Mouse (Mus musculus): ENCODE measurements around the gene Prkar2b.

Gene Prkar2b

GRCm38 (mm10) chr12:32060247-32061089 is 628 bp downstream of the Prkar2b start:
- intact Hi-C loops (cut with DNase I) = loop anchor here (5.0 kb wide), 1 partner anchor 82 kb away; no protein-coding TSS in a partner anchor

- intact Hi-C loops (cut with DNase I) = loop anchor here (5.0 kb wide), 1 partner anchor 83 kb away; no protein-coding TSS in a partner anchor
Measured at GRCm38 (mm10) chr12:32059707-32060106, 1.4 kb downstream of the Prkar2b start.

GRCm38 (mm10) chr12:32059135-32059534 is 2.0 kb downstream of the Prkar2b start:
- intact Hi-C loops (cut with DNase I) = no loop called here

GRCm38 (mm10) chr12:32057461-32058199 is 3.5 kb downstream of the Prkar2b start:
- intact Hi-C loops (cut with DNase I) = no loop called here

- intact Hi-C loops (cut with DNase I) = no loop called here
Measured at GRCm38 (mm10) chr12:32055797-32056196, 5.3 kb downstream of the Prkar2b start.

GRCm38 (mm10) chr12:32054476-32055166 is 6.5 kb downstream of the Prkar2b start:
- intact Hi-C loops (cut with DNase I) = no loop called here

- intact Hi-C loops (cut with DNase I) = no loop called here
Measured at GRCm38 (mm10) chr12:32053637-32054366, 7.3 kb downstream of the Prkar2b start.

- intact Hi-C loops (cut with DNase I) = no loop called here
Measured at GRCm38 (mm10) chr12:32052882-32053281, 8.2 kb downstream of the Prkar2b start.

GRCm38 (mm10) chr12:32050165-32050564 is 10.9 kb downstream of the Prkar2b start:
- intact Hi-C loops (cut with DNase I) = no loop called here

- intact Hi-C loops (cut with DNase I) = no loop called here
Measured at GRCm38 (mm10) chr12:32045566-32046330, 15.3 kb downstream of the Prkar2b start.

- intact Hi-C loops (cut with DNase I) = no loop called here
Measured at GRCm38 (mm10) chr12:32044487-32045134, 16.5 kb downstream of the Prkar2b start.

GRCm38 (mm10) chr12:32033536-32033935 is 27.6 kb downstream of the Prkar2b start:
- intact Hi-C loops (cut with DNase I) = no loop called here

- intact Hi-C loops (cut with DNase I) = no loop called here
Measured at GRCm38 (mm10) chr12:32032917-32033316, 28.2 kb downstream of the Prkar2b start.

- intact Hi-C loops (cut with DNase I) = no loop called here
Measured at GRCm38 (mm10) chr12:32018376-32018750, 42.7 kb downstream of the Prkar2b start.

GRCm38 (mm10) chr12:32017636-32018375 is 43.3 kb downstream of the Prkar2b start:
- intact Hi-C loops (cut with DNase I) = no loop called here

GRCm38 (mm10) chr12:32016472-32016871 is 44.6 kb downstream of the Prkar2b start:
- intact Hi-C loops (cut with DNase I) = no loop called here

- intact Hi-C loops (cut with DNase I) = no loop called here
Measured at GRCm38 (mm10) chr12:32015268-32015769, 45.8 kb downstream of the Prkar2b start.

- intact Hi-C loops (cut with DNase I) = no loop called here
Measured at GRCm38 (mm10) chr12:32014811-32015210, 46.3 kb downstream of the Prkar2b start.

- intact Hi-C loops (cut with DNase I) = no loop called here
Measured at GRCm38 (mm10) chr12:32012169-32012568, 48.9 kb downstream of the Prkar2b start.
